41 mouse cellular contexts compared by ENCODE assay signal in the genomic region with DNA sequence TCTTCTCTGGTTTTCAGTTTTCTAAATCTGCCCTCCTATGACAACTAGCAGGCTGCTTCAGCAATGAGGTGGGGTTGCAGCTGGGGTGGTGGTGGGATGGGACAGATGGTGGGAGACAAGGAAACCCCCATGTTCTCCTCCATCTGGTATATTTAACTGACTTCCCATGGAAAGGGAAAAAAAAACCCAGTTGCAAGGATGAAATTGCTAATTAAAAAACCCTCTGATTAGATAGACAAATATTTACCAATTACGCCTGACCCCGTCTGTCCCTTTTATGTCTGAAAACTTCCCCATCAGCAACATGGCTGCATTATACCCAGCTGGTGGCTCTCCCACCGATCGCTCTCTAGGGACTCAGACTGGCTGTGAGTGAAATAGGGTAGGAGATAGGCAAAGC. TPM values are rescaled to one million over a fixed set of nuclear protein-coding genes. Genes with fewer than 3 reads are reported as not detected.
DNase-seq lines count a peak whose midpoint lies in the region; ATAC-seq and TF ChIP-seq lines count a peak whose summit lies in the region.
"Had no signal": no experiment of that assay in that cellular context is flagged by ENCODE, and none has a peak within 500 bp of the region (broad histone marks: within the 10 kb centered on the region; RNA-seq: fewer than 3 reads in every experiment).

No protein-coding gene starts in this region.

- no peak overlapping the region for H3K9ac ChIP-seq in forebrain, embryonic 12.5 days
- H3K9ac ChIP-seq in midbrain, embryonic 14.5 days (replicated peaks; ENCODE audit: low read length), result no peak overlapping the region
- H3K9ac ChIP-seq: heart, embryonic 12.5 days; limb, embryonic 13.5 days; lung, embryonic 15.5 days had no signal

- no peak for ATAC-seq in forebrain, embryonic 12.5 days (ENCODE audit: low FRiP score)
- ATAC-seq in midbrain, embryonic 14.5 days (ENCODE audit: low FRiP score, low TSS enrichment), result no peak
- ATAC-seq: activated CD4-positive, CD25-positive, alpha-beta regulatory T cell, adult 4 months; inflammation-experienced regulatory T-cells, adult 6 months had no signal

- no peak overlapping the region for H3K4me3 ChIP-seq in forebrain, embryonic 10.5 days
- no peak overlapping the region for H3K4me3 ChIP-seq in forebrain, embryonic 12.5 days (replicated peaks)
- no peak overlapping the region for H3K4me3 ChIP-seq in layer of hippocampus, adult 2 months
- no peak overlapping the region for H3K4me3 ChIP-seq in midbrain, embryonic 14.5 days (replicated peaks; ENCODE audit: low read depth, low read length)
- H3K4me3 ChIP-seq: gastrocnemius, adult 2 months; heart, adult 2 months; heart, embryonic 12.5 days; limb, embryonic 13.5 days; lung, embryonic 15.5 days had no signal

- DNase-seq in forebrain, embryonic 10.5 days (ENCODE audit: extremely low spot score, low spot score), result no peak
- DNase-seq in layer of hippocampus, adult 2 months (ENCODE audit: low spot score in 2 of 2), result peak; percentile 37 to 66
- no peak for DNase-seq in layer of hippocampus, adult 8-10 months (ENCODE audit: low spot score in 2 of 2)
- DNase-seq in brain, embryonic 14.5 days (ENCODE audit: low read depth), result peak; percentile 78
- no peak for DNase-seq in midbrain, embryonic 14.5 days
- DNase-seq in adrenal gland, postnatal 4 days (ENCODE audit: low spot score in 2 of 2), result no peak
- no peak for DNase-seq in lung, postnatal 36 days
- DNase-seq: adrenal gland, adult 2 months; adrenal gland, postnatal 36 days; cerebellum, adult 8-10 months; cerebellum, postnatal 36 days; gastrocnemius, adult 2 months; heart, adult 2 months; kidney, adult 11 months; kidney, postnatal 14 days; right cerebral cortex, postnatal 4 days; thymus, adult 2 months; thymus, postnatal 36 days had no signal

- H3K36me3 ChIP-seq in forebrain, embryonic 10.5 days (replicated peaks), result no peaks in the 10 kb centered on the region
- no peaks in the 10 kb centered on the region for H3K36me3 ChIP-seq in forebrain, embryonic 12.5 days (replicated peaks)
- H3K36me3 ChIP-seq in midbrain, embryonic 14.5 days (ENCODE audit: control insufficient read depth, insufficient read depth, low read length), result no peaks in the 10 kb centered on the region
- H3K36me3 ChIP-seq: heart, embryonic 12.5 days; limb, embryonic 13.5 days; lung, embryonic 15.5 days had no signal

- H3K27ac ChIP-seq in forebrain, embryonic 10.5 days, result 0 out of 2 replicates have a peak overlapping the region, but pooled peaks have one; percentile 15
- no peak overlapping the region for H3K27ac ChIP-seq in forebrain, embryonic 12.5 days
- no peak overlapping the region for H3K27ac ChIP-seq in layer of hippocampus, adult 2 months
- peak overlapping the region; percentile 49; the same call in 1 of the 2 replicates for H3K27ac ChIP-seq in midbrain, embryonic 14.5 days (replicated peaks; ENCODE audit: low read depth, low read length)
- H3K27ac ChIP-seq: gastrocnemius, adult 2 months; heart, adult 2 months; limb, embryonic 13.5 days; lung, embryonic 15.5 days; stomach, postnatal 0 days had no signal

- H3K27me3 ChIP-seq in forebrain, embryonic 10.5 days (ENCODE audit: poor library complexity, severe bottlenecking), result peaks cover 38% of the 10 kb centered on the region
- peaks cover 7% of the 10 kb centered on the region for H3K27me3 ChIP-seq in forebrain, embryonic 12.5 days
- no peaks in the 10 kb centered on the region for H3K27me3 ChIP-seq in midbrain, embryonic 14.5 days (ENCODE audit: control insufficient read depth, insufficient read depth, low read length)
- H3K27me3 ChIP-seq: lung, embryonic 15.5 days had no signal

- no peak for TF ChIP-seq CTCF in layer of hippocampus, adult 2 months (conservative IDR thresholded peaks at IDR 0.05)
- no peak for TF ChIP-seq CTCF in brain, embryonic 14.5 days (IDR thresholded peaks at IDR 0.05; ENCODE audit: borderline replicate concordance, extremely low read depth, insufficient read depth, insufficient read length)

- peaks cover 9% of the 10 kb centered on the region for H3K4me1 ChIP-seq in forebrain, embryonic 10.5 days
- peaks cover 7% of the 10 kb centered on the region; the same call in 1 of the 2 replicates for H3K4me1 ChIP-seq in forebrain, embryonic 12.5 days
- H3K4me1 ChIP-seq in midbrain, embryonic 14.5 days (ENCODE audit: control insufficient read depth, insufficient read depth, low read length), result peaks cover 8% of the 10 kb centered on the region; the same call in 1 of the 2 replicates
- H3K4me1 ChIP-seq: heart, embryonic 12.5 days; lung, embryonic 15.5 days had no signal

- WGBS in forebrain, embryonic 10.5 days, result 84% methylated on average over 4 of the region's 4 CpGs
- WGBS in forebrain, embryonic 12.5 days, result 83% methylated on average over 4 of the region's 4 CpGs
- WGBS in midbrain, embryonic 14.5 days, result 79% methylated on average over 4 of the region's 4 CpGs

- TF ChIP-seq POLR2A in brain, embryonic 14.5 days (IDR thresholded peaks at IDR 0.05; ENCODE audit: borderline replicate concordance, extremely low read depth, insufficient read depth, insufficient read length, poor library complexity, severe bottlenecking), result no peak

- no peaks in the 10 kb centered on the region for H3K9me3 ChIP-seq in forebrain, embryonic 10.5 days
- H3K9me3 ChIP-seq in forebrain, embryonic 12.5 days, result no peaks in the 10 kb centered on the region
- H3K9me3 ChIP-seq in midbrain, embryonic 14.5 days (ENCODE audit: control insufficient read depth, low read length), result no peaks in the 10 kb centered on the region
- H3K9me3 ChIP-seq: heart, embryonic 12.5 days; limb, embryonic 13.5 days; lung, embryonic 15.5 days had no signal

- H3K4me2 ChIP-seq in forebrain, embryonic 12.5 days, result no peak overlapping the region
- no peak overlapping the region for H3K4me2 ChIP-seq in midbrain, embryonic 14.5 days (ENCODE audit: low read length)
- H3K4me2 ChIP-seq: heart, embryonic 12.5 days; limb, embryonic 13.5 days; liver, embryonic 11.5 days; lung, embryonic 15.5 days had no signal

RNA-seq across cellular contexts. Expression of gene 1700025C18Rik, which starts 3.9 kb away (rescaled TPM):
- not detected in 2 replicates for polyA plus RNA-seq in forebrain, embryonic 10.5 days (2016; fragmentation: Nextera tagmentation; extraction: Ambion mirVana)
- not detected in 2 replicates for polyA plus RNA-seq in forebrain, embryonic 12.5 days (2016; fragmentation: Nextera tagmentation; extraction: Ambion mirVana)
- total RNA-seq in layer of hippocampus, adult 2 months (2021), result not detected
- not detected for total RNA-seq in layer of hippocampus, adult 8-10 months (2022)
- polyA plus RNA-seq in brain, embryonic 14.5 days (2012; rRNA removed), result not detected in 2 replicates
- polyA plus RNA-seq in midbrain, embryonic 14.5 days (2014; fragmentation: Nextera tagmentation; extraction: Ambion mirVana), result not detected in 2 replicates
- not detected for total RNA-seq in adrenal gland, postnatal 4 days (2021)
- total RNA-seq: adrenal gland, adult 2 months; adrenal gland, postnatal 36 days; CH12.LX; ES-E14; gastrocnemius, adult 2 months; gastrocnemius, postnatal 4 days; heart, adult 2 months; hematopoietic stem cell, adult 5-6 weeks; layer of hippocampus, postnatal 14 days; left cerebral cortex, adult 8-10 months; left cerebral cortex, postnatal 36 days; megakaryocyte, adult 5-6 weeks; neutrophil, adult 5-6 weeks had no signal
- polyA plus RNA-seq: activated CD4-positive, CD25-positive, alpha-beta regulatory T cell, adult 4 months; adrenal gland, adult 2 months; C2C12; embryonic facial prominence, embryonic 11.5 days; heart, adult 2 months; heart, embryonic 12.5 days; heart, postnatal 0 days; inflammation-experienced regulatory T-cells, adult 6 months; kidney, embryonic 14.5 days; limb, embryonic 13.5 days; liver, embryonic 11.5 days; liver, embryonic 16.5 days; lung, embryonic 15.5 days; spleen, adult 2 months; stomach, postnatal 0 days; thymus, adult 2 months had no signal

RNA-seq across cellular contexts. Expression of gene Cd40, which starts 31.2 kb away (rescaled TPM):
- polyA plus RNA-seq in forebrain, embryonic 10.5 days (2016; fragmentation: Nextera tagmentation; extraction: Ambion mirVana), result 4.4 and 5.6 TPM in 2 replicates
- 2.7 and 4.8 TPM in 2 replicates for polyA plus RNA-seq in forebrain, embryonic 12.5 days (2016; fragmentation: Nextera tagmentation; extraction: Ambion mirVana)
- under 1 TPM; 0.33 to 0.91 TPM for total RNA-seq in layer of hippocampus, adult 2 months (2021)
- 1 to 10 TPM in 1 of 4 experiments, under 1 TPM in 3; 0.22 to 1.0 (median 0.58) TPM for total RNA-seq in layer of hippocampus, adult 8-10 months (2022)
- polyA plus RNA-seq in brain, embryonic 14.5 days (2012; rRNA removed), result 8.4 and 8.7 TPM in 2 replicates
- 5.1 and 7.3 TPM in 2 replicates for polyA plus RNA-seq in midbrain, embryonic 14.5 days (2014; fragmentation: Nextera tagmentation; extraction: Ambion mirVana)
- 1 to 10 TPM; 6.3 to 8.5 TPM for total RNA-seq in adrenal gland, postnatal 4 days (2021)

RNA-seq across cellular contexts. Expression of gene Ncoa5, which starts 52.0 kb away (rescaled TPM):
- 101 and 103 TPM in 2 replicates for polyA plus RNA-seq in forebrain, embryonic 10.5 days (2016; fragmentation: Nextera tagmentation; extraction: Ambion mirVana)
- polyA plus RNA-seq in forebrain, embryonic 12.5 days (2016; fragmentation: Nextera tagmentation; extraction: Ambion mirVana), result 138 and 144 TPM in 2 replicates
- total RNA-seq in layer of hippocampus, adult 2 months (2021), result 10 to 100 TPM; 57.8 to 63.8 TPM
- 10 to 100 TPM; 46.2 to 63.5 (median 55.9) TPM for total RNA-seq in layer of hippocampus, adult 8-10 months (2022)
- polyA plus RNA-seq in brain, embryonic 14.5 days (2012; rRNA removed), result 128 and 143 TPM in 2 replicates
- polyA plus RNA-seq in midbrain, embryonic 14.5 days (2014; fragmentation: Nextera tagmentation; extraction: Ambion mirVana), result 76.6 and 105 TPM in 2 replicates
- total RNA-seq in adrenal gland, postnatal 4 days (2021), result 10 to 100 TPM; 43.7 to 50.1 TPM

Comparison
In these comparisons a context has a peak if more than half of its experiments do, and no peak if none do; other contexts are left out.
1. DNase-seq: peak in layer of hippocampus, adult 2 months (2 of 2) and brain, embryonic 14.5 days (single experiment); none in forebrain, embryonic 10.5 days (single experiment), layer of hippocampus, adult 8-10 months (0 of 2), midbrain, embryonic 14.5 days (single experiment), adrenal gland, postnatal 4 days (0 of 2) and lung, postnatal 36 days (single experiment).
2. H3K27ac ChIP-seq: peak in forebrain, embryonic 10.5 days (single experiment) and midbrain, embryonic 14.5 days (single experiment); none in forebrain, embryonic 12.5 days (single experiment) and layer of hippocampus, adult 2 months (single experiment).